Mouse (Mus musculus) myocyte (in vitro differentiated cells): ENCODE measurements around the gene Aaas.

ENCODE experiments used
- POLR2A ChIP-seq: IDR thresholded peaks from one replicate; pipeline ENCODE4 v1.6.1; 2011; ENCODE audit warnings: low read depth, mild to moderate bottlenecking, control low read depth, moderate library complexity; ENCODE audit not compliant: insufficient read length
- TCF12 ChIP-seq: IDR thresholded peaks from one replicate; pipeline ENCODE4 v1.6.1; 2011; ENCODE audit warnings: mild to moderate bottlenecking, control low read depth; ENCODE audit not compliant: poor library complexity, insufficient read depth, severe bottlenecking

GRCm38 (mm10) chr15:102346444-102346843, 4.1 kb downstream of the Aaas start:
- TF ChIP-seq POLR2A (no peak), TCF12 (no peak)
